Mouse (Mus musculus) kidney, adult 2 months (tissue): ENCODE measurements around the gene Cdhr4.

ENCODE experiments used
- CTCF ChIP-seq: fragments of 200-500 bp; conservative IDR thresholded peaks from 2 replicates; pipeline ENCODE4 v1.5.1; 2011; ENCODE audit warnings: low read depth, mild to moderate bottlenecking, control low read depth, low read length, moderate library complexity, mixed read lengths; ENCODE audit not compliant: insufficient read depth, insufficient read length
- POLR2A ChIP-seq: fragments of 200-500 bp; IDR thresholded peaks from one replicate; pipeline ENCODE4 v1.6.1; 2011; ENCODE audit warnings: low read depth, low read length, control low read depth

DNA sequence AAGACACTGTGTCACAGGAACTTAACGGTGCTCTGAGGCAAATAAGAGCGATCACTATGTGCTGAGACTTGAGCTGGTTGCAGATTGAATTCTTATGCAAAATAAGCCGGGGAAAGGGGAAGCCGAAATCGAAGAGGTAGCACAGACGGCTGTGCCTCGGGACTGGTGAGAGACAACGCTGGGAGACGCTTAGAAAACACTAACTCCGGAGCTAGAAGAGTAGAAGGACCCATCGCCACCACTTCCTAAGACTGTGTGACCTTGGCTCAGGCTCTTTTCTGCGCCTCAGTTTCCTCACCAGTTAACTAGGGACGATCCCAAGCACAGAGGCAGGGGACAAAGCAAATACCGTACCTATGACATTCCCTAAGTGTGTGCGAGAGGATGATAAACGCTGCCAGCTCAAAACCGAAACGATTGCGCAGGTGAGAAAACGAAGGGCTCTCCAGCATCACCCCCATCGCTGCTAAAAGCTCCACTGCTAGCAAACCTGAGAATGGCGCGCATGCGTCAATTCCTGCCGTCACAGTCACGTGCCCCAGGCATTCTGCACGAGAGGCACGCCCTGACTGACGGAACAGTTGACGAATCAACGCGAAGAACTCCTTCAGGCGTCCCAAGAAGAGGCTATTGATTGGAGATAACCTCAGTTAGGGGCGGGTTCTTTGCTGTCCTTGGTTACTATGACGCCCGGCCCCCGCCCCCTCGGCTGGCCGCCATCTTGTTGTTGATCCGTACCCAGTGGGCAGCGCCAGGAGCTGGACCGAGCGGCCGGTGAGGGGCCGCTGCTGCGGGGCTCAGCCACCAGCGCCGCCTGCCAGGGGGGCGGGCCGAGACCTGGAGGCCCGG is 9.8 kb downstream of the Cdhr4 start, which contains the start of gene Ip6k1:
- TF ChIP-seq CTCF, result no peak
- peak; percentile 85 for TF ChIP-seq POLR2A
